Mouse (Mus musculus) CH12.LX (cell line): ENCODE measurements at regions not wholly inside any gene's neighbourhood (a gene's known extent, or its start where the extent isn't known, plus 50 kb on each side); places are given as distances from the start of the nearest gene placed in this dataset.

Source experiments
- CHD2 ChIP-seq: IDR thresholded peaks from 2 replicates; pipeline ENCODE4 v1.6.1; 2011; ENCODE audit warnings: low read length, improper control_type of control experiment
- CTCF ChIP-seq, 2 experiments: IDR thresholded peaks in 1 of 2; conservative IDR thresholded peaks in 1 of 2; 2 replicates each; pipeline ENCODE4 v1.5.1; 2011 to 2012; ENCODE audit warnings: low read depth in 2 of 2, low read length in 2 of 2, improper control_type of control experiment in 1 of 2, inconsistent platforms in 1 of 2, mild to moderate bottlenecking in 1 of 2, moderate library complexity in 1 of 2
- EP300 ChIP-seq: IDR thresholded peaks from 2 replicates; pipeline ENCODE4 v1.6.1; 2011; ENCODE audit warnings: low read length, improper control_type of control experiment
- JUN ChIP-seq: IDR thresholded peaks from 2 replicates; pipeline ENCODE4 v1.6.1; 2011; ENCODE audit warnings: low read depth, mild to moderate bottlenecking, low read length, improper control_type of control experiment, moderate library complexity; ENCODE audit not compliant: insufficient read depth
- JUND ChIP-seq: conservative IDR thresholded peaks from 2 replicates; pipeline ENCODE4 v1.6.1; 2011; ENCODE audit warnings: low read depth, low read length, improper control_type of control experiment
- MAX ChIP-seq: IDR thresholded peaks from 2 replicates; pipeline ENCODE4 v1.6.1; 2011; ENCODE audit warnings: low read length, improper control_type of control experiment
- RAD21 ChIP-seq: IDR thresholded peaks from 2 replicates; pipeline ENCODE4 v1.6.1; 2011; ENCODE audit warnings: low read depth, mild to moderate bottlenecking, low read length, improper control_type of control experiment, moderate library complexity
- UBTF ChIP-seq: IDR thresholded peaks from 2 replicates; pipeline ENCODE4 v1.6.1; 2012; ENCODE audit warnings: low read depth, mild to moderate bottlenecking, inconsistent platforms, low read length, improper control_type of control experiment, moderate library complexity
- ZC3H11A ChIP-seq: IDR thresholded peaks from 2 replicates; pipeline ENCODE4 v1.6.1; 2012; ENCODE audit warnings: low read depth, mild to moderate bottlenecking, inconsistent platforms, low read length, improper control_type of control experiment

DNA sequence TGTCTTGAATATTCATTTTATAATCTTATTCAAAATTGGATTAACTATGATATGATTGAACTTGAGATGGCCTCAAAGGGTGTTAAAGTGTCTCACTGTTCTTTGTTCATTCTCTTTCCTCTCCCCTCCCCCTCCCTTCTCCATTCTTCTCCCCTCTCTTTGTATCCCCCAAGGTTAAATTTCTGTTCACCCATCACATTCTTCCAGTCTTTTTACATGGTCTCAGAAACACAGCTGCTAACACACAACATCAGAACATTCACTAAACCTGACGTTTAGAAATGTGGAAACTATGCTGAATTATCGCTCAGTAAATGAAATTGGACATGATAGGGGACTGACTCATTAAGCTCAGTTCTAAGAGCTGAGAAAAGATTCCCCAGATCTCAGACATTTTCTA, 60.6 kb upstream of the Nabp1 start:
- TF ChIP-seq RAD21 (no peak), JUND (no peak), JUN (no peak), CHD2 (no peak), EP300 (no peak), CTCF (conservative IDR thresholded peaks at IDR 0.05 in 1 of 2, IDR thresholded peaks at IDR 0.05 in 1 of 2; ENCODE audit: low read depth in 2 of 2, low read length in 2 of 2) (no peak), MAX (no peak), ZC3H11A (no peak), UBTF (no peak)
